Mouse (Mus musculus) C2C12 (cell line): ENCODE data around the gene Trip11. TPM values are rescaled to one million over a fixed set of nuclear protein-coding genes. Genes with fewer than 3 reads are reported as not detected.

ENCODE experiments used
- H3K27me3 ChIP-seq: one replicate; pipeline ENCODE4 v1.6.1; 2011; ENCODE audit not compliant: control insufficient read depth, insufficient read depth, insufficient read length
- H3K36me3 ChIP-seq: one replicate; pipeline ENCODE4 v1.6.1; 2011; ENCODE audit not compliant: control insufficient read depth, insufficient read depth
- H3K4me3 ChIP-seq: one replicate; pipeline ENCODE4 v1.5.1; 2011; ENCODE audit warnings: mild to moderate bottlenecking, control low read depth; ENCODE audit not compliant: poor library complexity, insufficient read depth, severe bottlenecking
- H3K79me2 ChIP-seq: one replicate; pipeline ENCODE4 v1.6.1; 2011; ENCODE audit not compliant: control insufficient read depth, insufficient read depth
- H3K79me3 ChIP-seq: one replicate; pipeline ENCODE4 v1.6.1; 2011; ENCODE audit warnings: low read depth, control low read depth
- H3ac ChIP-seq: one replicate; pipeline ENCODE3; 2011; ENCODE audit warnings: low read depth; ENCODE audit not compliant: control insufficient read depth, insufficient read length
- CEBPB ChIP-seq: IDR thresholded peaks from one replicate; pipeline ENCODE4 v1.6.1; 2011; ENCODE audit warnings: low read depth, mild to moderate bottlenecking, control low read depth, moderate library complexity
- CTCF ChIP-seq: IDR thresholded peaks from one replicate; pipeline ENCODE4 v1.5.1; 2011; ENCODE audit not compliant: control insufficient read depth, insufficient read depth, insufficient read length
- FOSL1 ChIP-seq: IDR thresholded peaks from one replicate; pipeline ENCODE4 v1.8.0; 2011; ENCODE audit warnings: mild to moderate bottlenecking, low read length; ENCODE audit not compliant: poor library complexity, insufficient read depth, severe bottlenecking
- MAX ChIP-seq: IDR thresholded peaks from one replicate; pipeline ENCODE4 v1.6.1; 2011; ENCODE audit warnings: mild to moderate bottlenecking, control low read depth
- MYOD1 ChIP-seq: IDR thresholded peaks from one replicate; pipeline ENCODE4 v1.6.1; 2011; ENCODE audit warnings: low read depth; ENCODE audit not compliant: control insufficient read depth, insufficient read length
- MYOG ChIP-seq: IDR thresholded peaks from one replicate; pipeline ENCODE4 v1.6.1; 2011; ENCODE audit not compliant: control insufficient read depth, insufficient read length; ENCODE audit errors: extremely low read depth
- USF1 ChIP-seq: IDR thresholded peaks from one replicate; pipeline ENCODE4 v1.6.1; 2011; ENCODE audit warnings: low read depth, mild to moderate bottlenecking, control low read depth, moderate library complexity
- polyA plus RNA-seq: library from polyadenylated mRNA; unstranded; fragments of >200 nt; fragmentation: generic; extraction: Trizol; gene quantifications from one replicate; pipeline ENCODE4 v1.2.1, GENCODE M21; 2012; ENCODE audit warnings: missing spikeins

Trip11 gene
- polyA plus RNA-seq, 1 experiment: 2.4 TPM

DNA sequence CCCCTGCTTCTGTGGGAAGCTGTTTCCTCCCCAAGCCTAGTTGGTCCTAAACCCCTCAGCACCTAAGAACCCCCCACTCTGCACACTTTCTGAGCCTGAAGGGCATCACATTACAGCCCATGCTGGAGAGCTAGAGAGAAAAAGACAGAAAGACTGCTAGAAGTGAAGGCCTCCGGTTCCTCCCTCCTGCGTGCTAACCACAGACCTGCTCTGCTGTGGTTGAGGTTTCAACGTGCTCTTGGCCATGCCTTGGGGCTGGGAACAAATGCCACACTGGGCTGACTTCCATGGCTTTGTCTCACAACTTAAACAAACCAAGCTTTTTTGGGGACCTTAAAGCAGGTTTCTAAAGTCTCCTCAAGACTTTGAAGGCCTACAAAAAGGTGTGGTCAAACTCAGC lies 110.6 kb downstream of the Trip11 start:
- no peak overlapping the region for H3ac ChIP-seq
- no peaks in the 10 kb centered on the region for H3K36me3 ChIP-seq
- no peaks in the 10 kb centered on the region for H3K79me3 ChIP-seq
- H3K79me2 ChIP-seq: no peaks in the 10 kb centered on the region
- no peaks in the 10 kb centered on the region for H3K27me3 ChIP-seq
- no peak overlapping the region for H3K4me3 ChIP-seq
- TF ChIP-seq MYOG: no peak
- TF ChIP-seq CEBPB: no peak
- TF ChIP-seq USF1: no peak
- TF ChIP-seq CTCF: no peak
- TF ChIP-seq MAX: no peak
- no peak for TF ChIP-seq FOSL1

GRCm38 (mm10) chr12:101801744-101802143 lies 111.3 kb downstream of the Trip11 start:
- H3K27me3 ChIP-seq: no peaks in the 10 kb centered on the region
- H3K79me3 ChIP-seq: no peaks in the 10 kb centered on the region
- H3K36me3 ChIP-seq: no peaks in the 10 kb centered on the region
- H3K79me2 ChIP-seq: no peaks in the 10 kb centered on the region
- no peak for TF ChIP-seq CEBPB
- TF ChIP-seq CTCF: no peak
- TF ChIP-seq MAX: no peak
- no peak for TF ChIP-seq USF1
- TF ChIP-seq FOSL1: no peak
- no peak for TF ChIP-seq MYOD1
- no peak for TF ChIP-seq MYOG
- H3ac ChIP-seq: no peak overlapping the region
- H3K4me3 ChIP-seq: no peak overlapping the region

- no peak for TF ChIP-seq MAX
- Histone ChIP-seq H3ac (no peak overlapping the region), H3K36me3 (no peaks in the 10 kb centered on the region), H3K27me3 (no peaks in the 10 kb centered on the region), H3K79me2 (no peaks in the 10 kb centered on the region), H3K79me3 (no peaks in the 10 kb centered on the region), H3K4me3 (no peak overlapping the region)
Observed at GRCm38 (mm10) chr12:101801051-101801450, 112.0 kb downstream of the Trip11 start.

GRCm38 (mm10) chr12:101798189-101798922 lies 114.7 kb downstream of the Trip11 start:
- Histone ChIP-seq H3K4me3 (no peak overlapping the region), H3K36me3 (no peaks in the 10 kb centered on the region), H3K27me3 (no peaks in the 10 kb centered on the region), H3K79me3 (no peaks in the 10 kb centered on the region), H3ac (no peak overlapping the region), H3K79me2 (no peaks in the 10 kb centered on the region)
- no peak for TF ChIP-seq FOSL1
- no peak for TF ChIP-seq MYOG
- TF ChIP-seq MYOD1: no peak
- no peak for TF ChIP-seq MAX
- no peak for TF ChIP-seq CEBPB

- TF ChIP-seq CTCF (no peak), MYOD1 (no peak), USF1 (no peak), MAX (no peak), CEBPB (no peak), MYOG (no peak), FOSL1 (no peak)
- Histone ChIP-seq H3K4me3 (no peak overlapping the region), H3ac (no peak overlapping the region), H3K79me2 (no peaks in the 10 kb centered on the region), H3K36me3 (no peaks in the 10 kb centered on the region), H3K79me3 (no peaks in the 10 kb centered on the region), H3K27me3 (no peaks in the 10 kb centered on the region)
Observed at GRCm38 (mm10) chr12:101794458-101794857, 118.6 kb downstream of the Trip11 start.

GRCm38 (mm10) chr12:101793221-101793621 lies 119.8 kb downstream of the Trip11 start:
- no peak overlapping the region for H3K4me3 ChIP-seq
- no peaks in the 10 kb centered on the region for H3K79me2 ChIP-seq
- no peaks in the 10 kb centered on the region for H3K27me3 ChIP-seq
- H3ac ChIP-seq: no peak overlapping the region
- no peaks in the 10 kb centered on the region for H3K79me3 ChIP-seq
- H3K36me3 ChIP-seq: no peaks in the 10 kb centered on the region
- TF ChIP-seq USF1: no peak
- TF ChIP-seq MAX: no peak
- TF ChIP-seq CTCF: no peak
- no peak for TF ChIP-seq MYOG
- TF ChIP-seq FOSL1: no peak
- TF ChIP-seq CEBPB: no peak
- no peak for TF ChIP-seq MYOD1
